Mouse (Mus musculus) ES-E14 (cell line): ENCODE results near the gene Rbfox3. TPM values are rescaled to one million over a fixed set of nuclear protein-coding genes. Genes with fewer than 3 reads are reported as not detected.

Experiments
- DNase-seq: peaks from one replicate; pipeline ENCODE4 v3.0.0-alpha.2; 2013; ENCODE audit warnings: low read depth, low spot score
- H3K27ac ChIP-seq: 2 replicates; pipeline ENCODE4 v1.5.1; 2012; ENCODE audit warnings: low read depth, mild to moderate bottlenecking, low read length, moderate library complexity, mixed read lengths; ENCODE audit not compliant: poor library complexity, insufficient read depth, severe bottlenecking
- H3K36me3 ChIP-seq: 2 replicates; pipeline ENCODE4 v1.6.1; 2012; ENCODE audit warnings: mild to moderate bottlenecking, low read length, moderate library complexity, mixed read lengths; ENCODE audit not compliant: control insufficient read depth, poor library complexity, insufficient read depth, severe bottlenecking
- H3K4me1 ChIP-seq, 2 experiments: fragments of 150-350 bp in 1 of 2; sonication (generic) in 1 of 2; 2 replicates each; pipeline ENCODE4 v1.6.1; 2012; ENCODE audit warnings: low read length in 2 of 2, mild to moderate bottlenecking in 1 of 2, mixed read lengths in 1 of 2; ENCODE audit not compliant: control insufficient read depth in 2 of 2, insufficient read depth in 2 of 2, poor library complexity in 1 of 2
- H3K4me3 ChIP-seq, 2 experiments: fragments of 150-350 bp in 1 of 2; sonication (generic) in 1 of 2; 2 replicates each; pipeline ENCODE4 v1.5.1; 2012; ENCODE audit warnings: low read length in 2 of 2, low read depth in 1 of 2, mild to moderate bottlenecking in 1 of 2, mixed read lengths in 1 of 2; ENCODE audit not compliant: insufficient read depth in 1 of 2, poor library complexity in 1 of 2, severe bottlenecking in 1 of 2
- H3K9ac ChIP-seq: 2 replicates; pipeline ENCODE4 v1.6.1; 2012; ENCODE audit warnings: low read depth, mild to moderate bottlenecking, low read length, mixed read lengths; ENCODE audit not compliant: poor library complexity, insufficient read depth, severe bottlenecking
- H3K9me3 ChIP-seq: fragments of 150-350 bp; sonication (generic); 2 replicates; pipeline ENCODE4 v1.6.1; 2012; ENCODE audit warnings: low read depth, mild to moderate bottlenecking, low read length; ENCODE audit not compliant: control insufficient read depth, insufficient read depth
- CHD2 ChIP-seq: IDR thresholded peaks from 2 replicates; pipeline ENCODE4 v1.6.1; 2014; ENCODE audit warnings: mild to moderate bottlenecking, low read depth, low read length, inconsistent platforms
- HCFC1 ChIP-seq: IDR thresholded peaks from 2 replicates; pipeline ENCODE4 v1.6.1; 2012; ENCODE audit warnings: low read length, inconsistent platforms, borderline replicate concordance; ENCODE audit not compliant: insufficient read depth
- MAFK ChIP-seq: IDR thresholded peaks from 2 replicates; pipeline ENCODE4 v1.6.1; 2014; ENCODE audit warnings: mild to moderate bottlenecking, low read depth, low read length, inconsistent platforms; ENCODE audit not compliant: insufficient read depth
- ZC3H11A ChIP-seq: IDR thresholded peaks from 2 replicates; pipeline ENCODE4 v1.6.1; 2012; ENCODE audit warnings: low read depth, mild to moderate bottlenecking, inconsistent platforms, low read length, borderline replicate concordance
- ZNF384 ChIP-seq: IDR thresholded peaks from 2 replicates; pipeline ENCODE4 v1.6.1; 2012; ENCODE audit warnings: low read depth, low read length, inconsistent platforms
- in situ Hi-C, 2 experiments: fragments of 600-800 bp; cut with MboI; formaldehyde crosslinking; loops; one replicate each; pipeline ENCODE4 v1.15.1; 2025; ENCODE audit warnings: low sequenced_read_pairs in 2 of 2, inconsistent platforms in 1 of 2; ENCODE audit not compliant: unreplicated experiment in 2 of 2
- total RNA-seq: library from RNA; depleted of rRNA; stranded (reverse); fragments of 300-350 nt; gene quantifications from 2 replicates; pipeline ENCODE4 v1.2.3, GENCODE M21; 2012

Gene Rbfox3
- total RNA-seq, 1 experiment: 0.45 TPM

DNA sequence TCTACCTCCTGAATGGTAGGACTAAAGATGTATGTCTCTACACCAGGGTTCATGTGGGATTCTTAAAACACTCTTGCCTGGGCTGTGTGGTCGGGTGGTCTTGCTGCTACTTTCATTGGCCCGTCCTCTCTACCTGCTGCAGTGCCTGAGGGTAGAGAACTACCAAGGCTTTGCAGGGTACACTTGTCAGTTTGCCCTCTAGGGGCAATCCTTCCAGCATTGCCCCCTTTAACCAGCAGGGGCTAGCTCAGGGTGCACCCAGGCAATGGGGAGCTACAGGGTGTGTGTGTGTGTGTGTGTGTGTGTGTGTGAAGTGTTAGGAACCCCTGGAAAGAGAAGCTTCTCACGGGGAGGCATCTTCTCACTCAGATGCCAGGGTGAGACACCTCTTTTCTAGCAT, 173.6 kb downstream of the Rbfox3 start:
- in situ Hi-C loops: no loop called here
- TF ChIP-seq HCFC1: no peak
- TF ChIP-seq MAFK: no peak
- TF ChIP-seq ZNF384: no peak
- TF ChIP-seq ZC3H11A: no peak
- TF ChIP-seq CHD2: no peak
- H3K4me3 ChIP-seq: no peak overlapping the region
- H3K9ac ChIP-seq: no peak overlapping the region
- no peaks in the 10 kb centered on the region for H3K36me3 ChIP-seq
- H3K4me1 ChIP-seq: no peaks in the 10 kb centered on the region; a peak in 1 of 4 replicates
- no peak for DNase-seq
- H3K27ac ChIP-seq: no peak overlapping the region
- H3K9me3 ChIP-seq: no peaks in the 10 kb centered on the region

DNA sequence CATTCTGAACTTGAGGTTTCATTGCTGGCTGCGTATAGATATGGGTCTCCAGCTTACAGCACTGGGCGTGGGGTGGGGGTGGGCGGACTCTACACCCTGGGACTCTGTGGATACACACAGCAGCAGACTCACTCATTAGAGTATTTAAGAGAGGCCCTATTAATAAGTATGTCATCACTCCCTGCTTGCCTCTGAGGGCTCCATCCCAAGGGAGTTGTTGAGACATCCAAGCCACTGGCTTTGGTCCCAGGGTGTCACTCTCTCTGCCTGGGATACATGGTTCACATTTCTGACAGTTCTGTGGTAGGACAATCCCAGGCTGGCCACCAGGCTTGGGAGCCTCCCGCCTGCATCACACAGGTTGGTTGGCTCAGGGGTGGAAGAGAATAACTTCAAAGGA, 174.4 kb downstream of the Rbfox3 start:
- Histone ChIP-seq H3K36me3 (no peaks in the 10 kb centered on the region), H3K4me1 (no peaks in the 10 kb centered on the region; a peak in 1 of 4 replicates), H3K9me3 (no peaks in the 10 kb centered on the region), H3K4me3 (no peak overlapping the region), H3K9ac (no peak overlapping the region), H3K27ac (no peak overlapping the region)
- in situ Hi-C loops: no loop called here
- TF ChIP-seq ZNF384 (no peak), CHD2 (no peak), ZC3H11A (no peak), HCFC1 (no peak), MAFK (no peak)
- DNase-seq: no peak

DNA sequence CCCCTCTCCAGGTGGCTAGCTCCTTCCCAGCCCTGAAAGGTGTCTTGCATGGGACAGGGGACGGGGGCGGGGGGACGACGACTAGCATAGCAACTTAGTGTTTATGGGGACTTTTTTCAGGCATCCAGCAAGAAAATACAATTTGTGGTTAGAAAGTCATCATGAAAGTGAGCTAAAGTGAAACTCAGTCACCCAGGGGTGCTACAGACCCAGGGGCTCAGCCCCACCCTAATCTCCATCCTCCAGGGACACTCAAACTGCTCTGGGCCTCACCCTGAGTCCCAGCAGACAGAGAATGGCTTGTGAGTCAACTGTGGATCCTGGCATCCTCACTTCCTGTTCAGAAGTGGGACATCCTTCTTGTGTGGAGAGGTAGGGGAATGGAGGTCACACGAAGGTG, 179.7 kb downstream of the Rbfox3 start:
- no peak overlapping the region for H3K27ac ChIP-seq
- no peak overlapping the region for H3K9ac ChIP-seq
- no peaks in the 10 kb centered on the region for H3K36me3 ChIP-seq
- in situ Hi-C loops: no loop called here
- H3K9me3 ChIP-seq: no peaks in the 10 kb centered on the region
- H3K4me1 ChIP-seq: peaks cover 0 to 9% of the 10 kb centered on the region in 2 experiments; a peak in 3 of 4 replicates
- no peak for DNase-seq
- TF ChIP-seq CHD2 (no peak), ZNF384 (no peak), HCFC1 (no peak), ZC3H11A (no peak)
- H3K4me3 ChIP-seq: no peak overlapping the region

DNA sequence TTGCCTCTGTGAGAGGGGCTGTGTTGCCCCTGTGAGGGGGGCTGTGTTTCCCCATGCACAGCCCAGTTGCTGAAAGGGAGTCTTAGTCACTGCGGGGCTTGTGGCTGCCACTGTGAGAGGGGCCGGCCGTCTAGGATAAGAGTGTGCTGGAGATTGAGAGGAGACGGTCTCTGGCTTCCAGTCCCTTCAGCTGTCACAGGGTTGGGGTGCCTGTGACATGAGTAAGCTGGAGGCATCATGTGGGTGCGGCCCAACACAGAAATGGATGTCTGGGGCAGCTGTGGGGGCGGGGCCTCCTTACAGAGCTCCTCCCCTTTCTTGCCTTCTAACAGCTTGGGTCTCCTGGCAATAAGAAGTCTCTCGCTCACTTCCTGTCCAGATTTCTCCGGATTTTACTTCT, 182.0 kb downstream of the Rbfox3 start:
- DNase-seq: no peak
- no peaks in the 10 kb centered on the region for H3K9me3 ChIP-seq
- TF ChIP-seq HCFC1: no peak
- no peak for TF ChIP-seq ZNF384
- no peak for TF ChIP-seq MAFK
- no peak for TF ChIP-seq ZC3H11A
- no peak for TF ChIP-seq CHD2
- H3K4me1 ChIP-seq: peaks cover 0 to 9% of the 10 kb centered on the region in 2 experiments; a peak in 3 of 4 replicates
- H3K4me3 ChIP-seq: no peak overlapping the region
- H3K36me3 ChIP-seq: no peaks in the 10 kb centered on the region
- in situ Hi-C loops: no loop called here
- no peak overlapping the region for H3K27ac ChIP-seq
- no peak overlapping the region for H3K9ac ChIP-seq

DNA sequence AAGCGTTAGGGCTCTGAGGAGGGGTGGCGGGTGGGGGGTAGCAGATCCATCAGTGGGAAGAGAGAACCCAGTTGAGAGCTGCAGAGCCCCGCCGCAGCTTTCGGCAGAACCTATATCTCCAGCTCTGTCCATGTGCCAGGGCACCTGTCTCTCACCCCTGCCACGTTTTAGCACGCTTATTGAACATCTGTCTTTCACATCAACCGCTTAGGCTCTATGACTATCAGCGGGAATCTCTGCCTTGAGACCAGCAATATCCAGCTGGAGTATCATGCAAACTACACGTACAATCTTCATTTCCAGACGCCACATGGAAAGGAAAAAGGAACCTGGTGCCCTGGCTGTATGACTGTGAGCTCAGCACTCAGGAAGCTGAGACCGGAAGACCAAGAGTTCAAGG, 182.6 kb downstream of the Rbfox3 start:
- DNase-seq: no peak
- Histone ChIP-seq H3K9ac (no peak overlapping the region), H3K27ac (no peak overlapping the region), H3K4me3 (no peak overlapping the region; a peak in 1 of 4 replicates), H3K9me3 (no peaks in the 10 kb centered on the region), H3K36me3 (no peaks in the 10 kb centered on the region), H3K4me1 (peaks cover 0 to 9% of the 10 kb centered on the region in 2 experiments; a peak in 3 of 4 replicates)
- in situ Hi-C loops: no loop called here
- TF ChIP-seq ZC3H11A: no peak
- no peak for TF ChIP-seq ZNF384
- TF ChIP-seq MAFK: no peak
- TF ChIP-seq HCFC1: no peak
- TF ChIP-seq CHD2: no peak
